Comparison of ENCODE assay signal across 8 mouse cellular contexts in the genomic region with DNA sequence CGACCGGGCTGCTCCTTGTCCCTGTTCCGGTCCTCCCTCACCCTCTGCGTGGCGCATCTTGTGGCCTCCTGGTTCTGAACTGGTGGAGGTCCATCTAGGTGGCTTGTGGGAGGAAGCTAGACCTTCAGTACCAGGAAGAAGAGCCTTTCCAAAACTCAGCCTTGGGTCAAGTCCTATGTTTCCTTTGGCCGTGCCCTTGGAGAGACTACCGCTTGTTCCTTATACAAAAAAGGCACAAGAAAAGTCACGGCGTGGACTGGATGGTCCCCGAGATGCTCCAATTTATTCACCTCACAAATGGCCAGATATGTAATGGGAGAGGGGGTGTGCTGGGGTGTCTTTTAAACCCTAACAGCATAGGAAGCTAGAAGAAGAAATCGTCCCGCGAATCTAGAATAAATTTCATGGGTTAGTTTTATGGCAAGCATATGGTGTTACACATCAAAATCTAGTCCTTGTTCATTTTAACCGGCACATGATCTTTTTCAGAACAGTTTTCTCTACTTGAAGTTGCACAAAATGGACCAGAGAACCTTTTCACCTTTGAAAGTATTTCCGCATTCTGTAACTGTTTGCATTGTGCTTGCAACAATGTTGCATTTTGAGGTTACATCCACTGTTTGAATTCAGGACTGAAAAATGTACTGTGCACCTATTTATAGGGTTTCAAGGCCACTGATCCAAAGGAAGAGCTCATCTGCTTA. TPM values are rescaled to one million over a fixed set of nuclear protein-coding genes. Genes with fewer than 3 reads are reported as not detected.
DNase-seq lines count a peak whose midpoint lies in the region; ATAC-seq and TF ChIP-seq lines count a peak whose summit lies in the region.

A gene (minus strand): TSS at position 246 of the 704 bp plus-strand sequence.

- no peak for TF ChIP-seq CTCF in left cerebral cortex, adult 2 months (IDR thresholded peaks at IDR 0.05)
- no peak for TF ChIP-seq CTCF in bone marrow, adult 2 months (IDR thresholded peaks at IDR 0.05; ENCODE audit: control insufficient read depth, insufficient read depth, low read length)

- peak within 1 kb of the TSS; percentile 95 for H3K27ac ChIP-seq in left cerebral cortex, adult 2 months
- peak within 1 kb of the TSS; percentile 99 for H3K27ac ChIP-seq in bone marrow, adult 2 months (ENCODE audit: control insufficient read depth, insufficient read depth, low read depth, low read length, poor library complexity)
- H3K27ac ChIP-seq in midbrain, embryonic 13.5 days, result peak within 1 kb of the TSS; percentile 100

- DNase-seq in left cerebral cortex, adult 2 months (ENCODE audit: extremely low spot score in 1 of 2, low spot score in 2 of 2), result no peak
- DNase-seq in left cerebral cortex, adult 11 months (ENCODE audit: low spot score), result no peak
- DNase-seq in heart, adult 8-10 months (ENCODE audit: low spot score), result no peak
- DNase-seq in layer of hippocampus, postnatal 36 days, result no peak
- DNase-seq in retina, postnatal 1 day, result no peak
- DNase-seq in ovary, postnatal 10 days (ENCODE audit: low spot score), result no peak

- peak within 1 kb of the TSS; percentile 90 for H3K9ac ChIP-seq in midbrain, embryonic 13.5 days (replicated peaks)

- no peaks in the 10 kb centered on the region; the same call in 1 of the 2 replicates for H3K4me1 ChIP-seq in bone marrow, adult 2 months (ENCODE audit: control insufficient read depth, insufficient read depth, low read length)
- H3K4me1 ChIP-seq in midbrain, embryonic 13.5 days (replicated peaks), result peaks cover 35% of the 10 kb centered on the region

- no peaks in the 10 kb centered on the region for H3K36me3 ChIP-seq in midbrain, embryonic 13.5 days

- WGBS in bone marrow, adult 2 months, result 2% methylated on average over 15 of the region's 15 CpGs
- 8% methylated on average over 15 of the region's 15 CpGs for WGBS in midbrain, embryonic 13.5 days

- intact Hi-C loops in left cerebral cortex, adult 2 months (cut with DNase I), result loop anchor here (2.0 to 10.0 kb wide), 3 partner anchors 50 to 1172 kb away; a partner anchor contains a TSS

- no peaks in the 10 kb centered on the region for H3K9me3 ChIP-seq in midbrain, embryonic 13.5 days

- TF ChIP-seq POLR2A in bone marrow, adult 2 months (IDR thresholded peaks at IDR 0.05; ENCODE audit: borderline replicate concordance, control insufficient read depth, low read depth, low read length), result peak; percentile 15; the same call in 1 of the 2 replicates

- H3K27me3 ChIP-seq in midbrain, embryonic 13.5 days, result no peaks in the 10 kb centered on the region

- ATAC-seq in midbrain, embryonic 13.5 days, result no peak

- peak within 1 kb of the TSS; percentile 98 for H3K4me3 ChIP-seq in left cerebral cortex, adult 2 months
- peak within 1 kb of the TSS; percentile 87 for H3K4me3 ChIP-seq in bone marrow, adult 2 months (replicated peaks; ENCODE audit: control insufficient read depth, low read depth, low read length)
- H3K4me3 ChIP-seq in midbrain, embryonic 13.5 days (replicated peaks), result peak within 1 kb of the TSS; percentile 91

- H3K4me2 ChIP-seq in midbrain, embryonic 13.5 days (replicated peaks), result peak within 1 kb of the TSS; percentile 71

RNA-seq across cellular contexts. Expression of the gene that starts here (rescaled TPM):
- 100 to 1,000 TPM in 1 of 2 experiments, 10 to 100 TPM in 1; 88.0 to 103 TPM for total RNA-seq in left cerebral cortex, adult 2 months (2021)
- polyA plus RNA-seq in bone marrow, adult 2 months (2011; ENCODE audit: insufficient read depth, insufficient read length, low replicate concordance, missing spikeins), result 17.5 and 30.0 TPM in 2 replicates
- total RNA-seq in heart, adult 8-10 months (2022), result 10 to 100 TPM; 51.1 to 55.8 (median 53.2) TPM
- total RNA-seq in layer of hippocampus, postnatal 36 days (2021), result 100 to 1,000 TPM; 104 to 107 TPM
- 93.3 and 106 TPM in 2 replicates for polyA plus RNA-seq in midbrain, embryonic 13.5 days (2015; fragmentation: Nextera tagmentation; extraction: Ambion mirVana)
